In genomic region chr4:109568959-109569358, GRCm38 (mm10) we compare ENCODE assay signal across 22 mouse cellular contexts. TPM values are rescaled to one million over a fixed set of nuclear protein-coding genes. Genes with fewer than 3 reads are reported as not detected.
A peak's percentile ranks its signal among the peaks of the same experiment; 100 is the strongest.
DNase-seq lines count a peak whose midpoint lies in the region; ATAC-seq lines count a peak whose summit lies in the region.
"Had no signal": no experiment of that assay in that cellular context is flagged by ENCODE, and none has a peak within 500 bp of the region (broad histone marks: within the 10 kb centered on the region; RNA-seq: fewer than 3 reads in every experiment).

No protein-coding gene starts in this region.

- H3K9ac ChIP-seq in forebrain, embryonic 13.5 days = no peak overlapping the region
- H3K9ac ChIP-seq in embryonic facial prominence, embryonic 14.5 days (ENCODE audit: low read depth, low read length) = no peak overlapping the region
- H3K9ac ChIP-seq in hindbrain, embryonic 16.5 days (ENCODE audit: low read depth, low read length) = peak overlapping the region; percentile 42
- 0 out of 2 replicates have a peak overlapping the region, but pooled peaks have one; percentile 47 for H3K9ac ChIP-seq in neural tube, embryonic 13.5 days
- no peak overlapping the region for H3K9ac ChIP-seq in liver, embryonic 11.5 days (ENCODE audit: low read depth, low read length)
- H3K9ac ChIP-seq: forebrain, embryonic 15.5 days; stomach, embryonic 15.5 days had no signal

- no peak overlapping the region for H3K4me3 ChIP-seq in forebrain, embryonic 13.5 days
- H3K4me3 ChIP-seq in forebrain, embryonic 10.5 days = no peak overlapping the region
- H3K4me3 ChIP-seq in embryonic facial prominence, embryonic 14.5 days (ENCODE audit: low read depth, low read length) = no peak overlapping the region
- H3K4me3 ChIP-seq in hindbrain, embryonic 16.5 days (ENCODE audit: low read length) = peak overlapping the region; percentile 38
- H3K4me3 ChIP-seq in neural tube, embryonic 13.5 days = peak overlapping the region; percentile 29
- H3K4me3 ChIP-seq in liver, embryonic 11.5 days (ENCODE audit: low read depth, low read length) = no peak overlapping the region
- H3K4me3 ChIP-seq: forebrain, embryonic 15.5 days; gastrocnemius, adult 2 months; stomach, embryonic 15.5 days had no signal

- H3K4me2 ChIP-seq in forebrain, embryonic 13.5 days = 0 out of 2 replicates have a peak overlapping the region, but pooled peaks have one; percentile 10
- peak overlapping the region; percentile 45 for H3K4me2 ChIP-seq in embryonic facial prominence, embryonic 14.5 days (ENCODE audit: low read depth, low read length)
- H3K4me2 ChIP-seq in hindbrain, embryonic 16.5 days (ENCODE audit: low read length) = peak overlapping the region; percentile 52
- peak overlapping the region; percentile 55 for H3K4me2 ChIP-seq in neural tube, embryonic 13.5 days
- H3K4me2 ChIP-seq in liver, embryonic 11.5 days = no peak overlapping the region
- H3K4me2 ChIP-seq: forebrain, embryonic 15.5 days; stomach, embryonic 15.5 days had no signal

- WGBS in forebrain, embryonic 13.5 days = 63% methylated on average over 10 of the region's 10 CpGs
- WGBS in forebrain, embryonic 10.5 days = 82% methylated on average over 10 of the region's 10 CpGs
- 66% methylated on average over 10 of the region's 10 CpGs for WGBS in embryonic facial prominence, embryonic 14.5 days
- 45% methylated on average over 10 of the region's 10 CpGs for WGBS in hindbrain, embryonic 16.5 days
- 36% methylated on average over 10 of the region's 10 CpGs for WGBS in neural tube, embryonic 13.5 days
- WGBS in liver, embryonic 11.5 days = 83% methylated on average over 10 of the region's 10 CpGs

- H3K27me3 ChIP-seq in forebrain, embryonic 13.5 days = no peaks in the 10 kb centered on the region
- H3K27me3 ChIP-seq in forebrain, embryonic 10.5 days (ENCODE audit: poor library complexity, severe bottlenecking) = no peaks in the 10 kb centered on the region
- H3K27me3 ChIP-seq in embryonic facial prominence, embryonic 14.5 days (replicated peaks; ENCODE audit: control insufficient read depth, insufficient read depth, low read length) = no peaks in the 10 kb centered on the region
- no peaks in the 10 kb centered on the region for H3K27me3 ChIP-seq in hindbrain, embryonic 16.5 days (replicated peaks; ENCODE audit: control insufficient read depth, insufficient read depth, low read length)
- no peaks in the 10 kb centered on the region for H3K27me3 ChIP-seq in neural tube, embryonic 13.5 days
- H3K27me3 ChIP-seq in liver, embryonic 11.5 days (replicated peaks; ENCODE audit: control insufficient read depth, insufficient read depth, low read length) = no peaks in the 10 kb centered on the region
- H3K27me3 ChIP-seq: forebrain, embryonic 15.5 days; stomach, embryonic 15.5 days had no signal

- H3K4me1 ChIP-seq in forebrain, embryonic 13.5 days = no peaks in the 10 kb centered on the region
- H3K4me1 ChIP-seq in forebrain, embryonic 10.5 days = peaks cover 11% of the 10 kb centered on the region; the same call in 1 of the 2 replicates
- no peaks in the 10 kb centered on the region for H3K4me1 ChIP-seq in embryonic facial prominence, embryonic 14.5 days (ENCODE audit: control insufficient read depth, insufficient read depth, low read length)
- no peaks in the 10 kb centered on the region for H3K4me1 ChIP-seq in hindbrain, embryonic 16.5 days (ENCODE audit: control insufficient read depth, insufficient read depth, low read depth, low read length)
- peaks cover 11% of the 10 kb centered on the region for H3K4me1 ChIP-seq in neural tube, embryonic 13.5 days (replicated peaks)
- no peaks in the 10 kb centered on the region for H3K4me1 ChIP-seq in liver, embryonic 11.5 days (replicated peaks; ENCODE audit: control insufficient read depth, insufficient read depth, low read length)
- H3K4me1 ChIP-seq: forebrain, embryonic 15.5 days; stomach, embryonic 15.5 days had no signal

- H3K27ac ChIP-seq in forebrain, embryonic 13.5 days = no peak overlapping the region
- no peak overlapping the region for H3K27ac ChIP-seq in forebrain, embryonic 10.5 days
- H3K27ac ChIP-seq in embryonic facial prominence, embryonic 14.5 days (replicated peaks; ENCODE audit: low read depth, low read length) = 0 out of 2 replicates have a peak overlapping the region, but pooled peaks have one; percentile 1
- H3K27ac ChIP-seq in hindbrain, embryonic 16.5 days (ENCODE audit: low read depth, low read length) = peak overlapping the region; percentile 49; the same call in 1 of the 2 replicates
- H3K27ac ChIP-seq in neural tube, embryonic 13.5 days (replicated peaks) = peak overlapping the region; percentile 56
- H3K27ac ChIP-seq in liver, embryonic 11.5 days (ENCODE audit: low read depth, low read length) = no peak overlapping the region
- H3K27ac ChIP-seq: forebrain, embryonic 15.5 days; gastrocnemius, adult 2 months; stomach, embryonic 15.5 days had no signal

- H3K36me3 ChIP-seq in forebrain, embryonic 13.5 days (ENCODE audit: poor library complexity, severe bottlenecking) = no peaks in the 10 kb centered on the region
- no peaks in the 10 kb centered on the region for H3K36me3 ChIP-seq in forebrain, embryonic 10.5 days (replicated peaks)
- no peaks in the 10 kb centered on the region for H3K36me3 ChIP-seq in embryonic facial prominence, embryonic 14.5 days (ENCODE audit: control insufficient read depth, insufficient read depth, low read length)
- H3K36me3 ChIP-seq in hindbrain, embryonic 16.5 days (ENCODE audit: control insufficient read depth, insufficient read depth, low read length) = no peaks in the 10 kb centered on the region
- H3K36me3 ChIP-seq in neural tube, embryonic 13.5 days = no peaks in the 10 kb centered on the region
- H3K36me3 ChIP-seq in liver, embryonic 11.5 days (ENCODE audit: control insufficient read depth, insufficient read depth, low read length) = no peaks in the 10 kb centered on the region
- H3K36me3 ChIP-seq: forebrain, embryonic 15.5 days; stomach, embryonic 15.5 days had no signal

- no peak for DNase-seq in forebrain, embryonic 10.5 days (ENCODE audit: extremely low spot score, low spot score)
- no peak for DNase-seq in embryonic facial prominence, embryonic 14.5 days (ENCODE audit: low spot score)
- no peak for DNase-seq in liver, embryonic 11.5 days (ENCODE audit: low spot score)
- no peak for DNase-seq in gastrocnemius, postnatal 10 days
- DNase-seq in kidney, adult 11 months = no peak
- DNase-seq: cerebellum, adult 9-10 months; gastrocnemius, adult 2 months; heart, postnatal 10 days; kidney, postnatal 10 days; layer of hippocampus, adult 9-11 months; liver; lung, adult 2 months; retina, postnatal 1 day had no signal

- no peak for ATAC-seq in forebrain, embryonic 13.5 days
- no peak for ATAC-seq in embryonic facial prominence, embryonic 14.5 days (ENCODE audit: low read depth)
- peak; percentile 92 for ATAC-seq in hindbrain, embryonic 16.5 days
- ATAC-seq in neural tube, embryonic 13.5 days (ENCODE audit: low read depth) = peak; percentile 93
- no peak for ATAC-seq in liver, embryonic 11.5 days (replicated peaks; ENCODE audit: low FRiP score)
- ATAC-seq: forebrain, embryonic 15.5 days; intestine, embryonic 16.5 days had no signal

- H3K9me3 ChIP-seq in forebrain, embryonic 13.5 days (replicated peaks) = no peaks in the 10 kb centered on the region
- H3K9me3 ChIP-seq in forebrain, embryonic 10.5 days = no peaks in the 10 kb centered on the region
- no peaks in the 10 kb centered on the region for H3K9me3 ChIP-seq in embryonic facial prominence, embryonic 14.5 days (ENCODE audit: control insufficient read depth, low read length)
- H3K9me3 ChIP-seq in hindbrain, embryonic 16.5 days (ENCODE audit: control insufficient read depth, low read length) = no peaks in the 10 kb centered on the region
- H3K9me3 ChIP-seq in neural tube, embryonic 13.5 days = no peaks in the 10 kb centered on the region
- no peaks in the 10 kb centered on the region for H3K9me3 ChIP-seq in liver, embryonic 11.5 days (ENCODE audit: control insufficient read depth, low read length)
- H3K9me3 ChIP-seq: forebrain, embryonic 15.5 days; stomach, embryonic 15.5 days had no signal

RNA-seq across cellular contexts. Expression of gene 4930522H14Rik, which starts 37.9 kb away (rescaled TPM):
- not detected in 2 replicates for polyA plus RNA-seq in forebrain, embryonic 13.5 days (2015; fragmentation: Nextera tagmentation; extraction: Ambion mirVana)
- polyA plus RNA-seq in forebrain, embryonic 10.5 days (2016; fragmentation: Nextera tagmentation; extraction: Ambion mirVana) = not detected in 2 replicates
- polyA plus RNA-seq in embryonic facial prominence, embryonic 14.5 days (2014; fragmentation: Nextera tagmentation; extraction: Ambion mirVana) = not detected in 2 replicates
- not detected in 2 replicates for polyA plus RNA-seq in hindbrain, embryonic 16.5 days (2015; fragmentation: Nextera tagmentation; extraction: Ambion mirVana)
- not detected in 2 replicates for polyA plus RNA-seq in neural tube, embryonic 13.5 days (2015; fragmentation: Nextera tagmentation; extraction: Ambion mirVana)
- not detected in 2 replicates for polyA plus RNA-seq in liver, embryonic 11.5 days (2014; fragmentation: Nextera tagmentation; extraction: Ambion mirVana)
- not detected for total RNA-seq in gastrocnemius, postnatal 10 days (2021)
- total RNA-seq: adrenal gland, adult 18-20 months; gastrocnemius, adult 2 months; heart, postnatal 10 days; left cerebral cortex, postnatal 10 days had no signal
- polyA plus RNA-seq: C2C12; forebrain, embryonic 15.5 days; intestine, embryonic 16.5 days; lung, adult 2 months; stomach, embryonic 15.5 days had no signal

Comparison
In these comparisons a context has a peak if more than half of its experiments do, and no peak if none do; other contexts are left out.
1. ATAC-seq: peak in hindbrain, embryonic 16.5 days (single experiment) and neural tube, embryonic 13.5 days (single experiment); none in forebrain, embryonic 13.5 days (single experiment), embryonic facial prominence, embryonic 14.5 days (single experiment) and liver, embryonic 11.5 days (single experiment).
2. H3K27ac ChIP-seq: peak in embryonic facial prominence, embryonic 14.5 days (single experiment), hindbrain, embryonic 16.5 days (single experiment) and neural tube, embryonic 13.5 days (single experiment); none in forebrain, embryonic 13.5 days (single experiment), forebrain, embryonic 10.5 days (single experiment) and liver, embryonic 11.5 days (single experiment).
3. H3K4me3 ChIP-seq: peak in hindbrain, embryonic 16.5 days (single experiment) and neural tube, embryonic 13.5 days (single experiment); none in forebrain, embryonic 13.5 days (single experiment), forebrain, embryonic 10.5 days (single experiment), embryonic facial prominence, embryonic 14.5 days (single experiment) and liver, embryonic 11.5 days (single experiment).
4. H3K9ac ChIP-seq: peak in hindbrain, embryonic 16.5 days (single experiment) and neural tube, embryonic 13.5 days (single experiment); none in forebrain, embryonic 13.5 days (single experiment), embryonic facial prominence, embryonic 14.5 days (single experiment) and liver, embryonic 11.5 days (single experiment).